Mouse (Mus musculus): ENCODE data around the gene Szt2. TPM values are rescaled to one million over a fixed set of nuclear protein-coding genes. Genes with fewer than 3 reads are reported as not detected.

Gene Szt2
- polyA plus RNA-seq, 1 experiment from 2014 or later, result 14.0 TPM

GRCm38 (mm10) chr4:118394505-118394904, 14.6 kb downstream of the Szt2 start:
- ATAC-seq (ENCODE audit: low FRiP score) (no peak), DNase-seq (ENCODE audit: low spot score) (no peak)

GRCm38 (mm10) chr4:118390146-118390545, 18.9 kb downstream of the Szt2 start:
- WGBS, result 93% methylated on average over 11 of the region's 11 CpGs
- no peak overlapping the region for H3K4me2 ChIP-seq (replicated peaks)

More at GRCm38 (mm10) chr4:118394505-118394904, 14.6 kb downstream of the Szt2 start:
- peaks cover 95% of the 10 kb centered on the region for H3K36me3 ChIP-seq (replicated peaks; ENCODE audit: control insufficient read depth, insufficient read depth)
- no peaks in the 10 kb centered on the region for H3K4me1 ChIP-seq (replicated peaks; ENCODE audit: control insufficient read depth, insufficient read depth, low read length)
- H3K9me3 ChIP-seq (ENCODE audit: control insufficient read depth, low read length), result no peaks in the 10 kb centered on the region
- H3K9ac ChIP-seq, result no peak overlapping the region
- no peak overlapping the region for H3K27ac ChIP-seq
- no peak overlapping the region for H3K4me2 ChIP-seq (replicated peaks)
- H3K27me3 ChIP-seq (ENCODE audit: control insufficient read depth, insufficient read depth, low read length), result no peaks in the 10 kb centered on the region
- H3K4me3 ChIP-seq (replicated peaks; ENCODE audit: low read length), result no peak overlapping the region
- 91% methylated on average over 6 of the region's 6 CpGs for WGBS

DNA sequence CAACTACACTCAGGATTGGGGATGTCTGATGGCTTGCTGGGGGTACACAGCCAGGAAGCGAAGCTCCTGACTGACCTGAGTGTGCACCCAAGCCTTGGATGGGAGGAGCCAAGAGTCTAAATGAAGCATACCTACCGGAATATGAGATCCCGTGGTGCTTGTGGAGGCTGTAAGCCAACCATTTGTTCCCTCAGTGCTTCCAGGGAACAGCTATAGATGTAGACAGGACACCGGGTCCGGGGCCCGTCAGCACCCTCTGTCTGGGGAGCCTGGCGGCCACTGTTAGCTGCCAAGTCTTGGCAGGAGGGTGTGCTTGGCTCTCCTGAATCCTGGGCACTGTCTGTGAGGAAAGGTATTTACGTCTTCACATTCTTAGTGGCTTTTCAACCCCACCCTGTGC, 21.8 kb downstream of the Szt2 start:
- Histone ChIP-seq H3K9me3 (ENCODE audit: control insufficient read depth, low read length) (no peaks in the 10 kb centered on the region), H3K9ac (no peak overlapping the region), H3K4me3 (replicated peaks; ENCODE audit: low read length) (no peak overlapping the region), H3K27ac (no peak overlapping the region), H3K27me3 (ENCODE audit: control insufficient read depth, insufficient read depth, low read length) (no peaks in the 10 kb centered on the region), H3K4me2 (replicated peaks) (no peak overlapping the region), H3K4me1 (replicated peaks; ENCODE audit: control insufficient read depth, insufficient read depth, low read length) (no peaks in the 10 kb centered on the region), H3K36me3 (replicated peaks; ENCODE audit: control insufficient read depth, insufficient read depth) (peaks cover 100% of the 10 kb centered on the region)
- DNase-seq (ENCODE audit: low spot score), result no peak
- 99% methylated on average over 8 of the region's 8 CpGs for WGBS
- no peak for ATAC-seq (ENCODE audit: low FRiP score)

More at GRCm38 (mm10) chr4:118390146-118390545, 18.9 kb downstream of the Szt2 start:
- Histone ChIP-seq H3K36me3 (replicated peaks; ENCODE audit: control insufficient read depth, insufficient read depth) (peaks cover 99% of the 10 kb centered on the region), H3K4me3 (replicated peaks; ENCODE audit: low read length) (no peak overlapping the region), H3K4me1 (replicated peaks; ENCODE audit: control insufficient read depth, insufficient read depth, low read length) (no peaks in the 10 kb centered on the region), H3K9me3 (ENCODE audit: control insufficient read depth, low read length) (no peaks in the 10 kb centered on the region), H3K9ac (no peak overlapping the region), H3K27me3 (ENCODE audit: control insufficient read depth, insufficient read depth, low read length) (no peaks in the 10 kb centered on the region), H3K27ac (no peak overlapping the region)
- no peak for ATAC-seq (ENCODE audit: low FRiP score)
- no peak for DNase-seq (ENCODE audit: low spot score)

DNA sequence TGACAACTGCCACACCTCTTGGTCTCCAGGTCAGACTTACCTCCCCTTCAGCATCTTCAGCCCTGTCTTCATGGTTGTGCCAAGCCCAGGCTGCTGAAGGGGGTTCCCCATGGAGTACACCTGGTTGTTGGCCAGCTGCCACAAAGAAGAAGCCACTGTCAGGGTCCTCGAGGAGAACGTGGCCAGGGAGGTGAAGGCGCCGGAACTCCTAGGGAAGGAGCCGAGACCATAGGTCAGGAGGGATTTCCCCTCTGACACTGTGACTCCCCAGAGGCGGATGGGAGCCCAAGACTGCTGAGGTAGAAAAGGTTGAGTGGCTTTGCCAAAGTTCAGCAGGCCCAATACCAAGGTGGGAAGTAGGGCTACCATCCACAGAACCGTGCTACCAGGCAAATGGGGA, 25.8 kb downstream of the Szt2 start:
- ATAC-seq (ENCODE audit: low FRiP score) (no peak), DNase-seq (ENCODE audit: low spot score) (no peak)
- Histone ChIP-seq H3K27me3 (ENCODE audit: control insufficient read depth, insufficient read depth, low read length) (no peaks in the 10 kb centered on the region), H3K9me3 (ENCODE audit: control insufficient read depth, low read length) (no peaks in the 10 kb centered on the region), H3K36me3 (replicated peaks; ENCODE audit: control insufficient read depth, insufficient read depth) (peaks cover 98% of the 10 kb centered on the region), H3K4me1 (replicated peaks; ENCODE audit: control insufficient read depth, insufficient read depth, low read length) (no peaks in the 10 kb centered on the region), H3K9ac (no peak overlapping the region), H3K4me2 (replicated peaks) (no peak overlapping the region), H3K4me3 (replicated peaks; ENCODE audit: low read length) (no peak overlapping the region), H3K27ac (no peak overlapping the region)
- WGBS, result 87% methylated on average over 7 of the region's 7 CpGs

- 96% methylated on average over 6 of the region's 6 CpGs for WGBS
- peaks cover 98% of the 10 kb centered on the region for H3K36me3 ChIP-seq (replicated peaks; ENCODE audit: control insufficient read depth, insufficient read depth)
- no peaks in the 10 kb centered on the region for H3K4me1 ChIP-seq (replicated peaks; ENCODE audit: control insufficient read depth, insufficient read depth, low read length)
- no peak overlapping the region for H3K4me3 ChIP-seq (replicated peaks; ENCODE audit: low read length)
- H3K4me2 ChIP-seq (replicated peaks), result no peak overlapping the region
- no peak overlapping the region for H3K27ac ChIP-seq
- no peak for DNase-seq (ENCODE audit: low spot score)
- H3K9ac ChIP-seq, result no peak overlapping the region
- no peaks in the 10 kb centered on the region for H3K9me3 ChIP-seq (ENCODE audit: control insufficient read depth, low read length)
- no peak for ATAC-seq (ENCODE audit: low FRiP score)
- no peaks in the 10 kb centered on the region for H3K27me3 ChIP-seq (ENCODE audit: control insufficient read depth, insufficient read depth, low read length)
Observed at GRCm38 (mm10) chr4:118375999-118376398, 33.1 kb downstream of the Szt2 start.

DNA sequence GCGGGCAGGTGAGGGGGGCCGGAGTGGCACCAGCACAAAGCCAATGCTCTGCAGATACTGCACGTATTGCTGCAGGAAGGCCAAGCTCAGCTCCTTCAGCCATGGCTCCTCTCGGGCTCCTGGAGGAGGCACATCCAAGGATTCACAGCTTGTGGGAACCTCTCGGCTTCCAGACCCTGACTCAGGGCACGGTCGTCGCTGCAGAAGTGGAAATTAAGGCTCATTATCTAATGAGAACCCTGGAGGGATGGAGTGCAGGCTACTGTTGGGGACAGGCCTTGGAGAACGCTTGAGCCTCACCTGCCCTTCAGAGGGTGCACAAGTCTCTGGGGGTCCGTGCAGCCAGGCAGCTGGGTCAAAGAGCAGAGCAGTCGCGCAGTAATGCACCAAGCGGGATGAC, 37.3 kb downstream of the Szt2 start:
- DNase-seq (ENCODE audit: low spot score) (no peak), ATAC-seq (ENCODE audit: low FRiP score) (no peak)
- WGBS, result 93% methylated on average over 13 of the region's 13 CpGs
- H3K27ac ChIP-seq, result no peak overlapping the region
- H3K27me3 ChIP-seq (ENCODE audit: control insufficient read depth, insufficient read depth, low read length), result no peaks in the 10 kb centered on the region
- no peaks in the 10 kb centered on the region for H3K4me1 ChIP-seq (replicated peaks; ENCODE audit: control insufficient read depth, insufficient read depth, low read length)
- no peak overlapping the region for H3K4me3 ChIP-seq (replicated peaks; ENCODE audit: low read length)
- no peak overlapping the region for H3K9ac ChIP-seq
- H3K4me2 ChIP-seq (replicated peaks), result no peak overlapping the region
- H3K36me3 ChIP-seq (replicated peaks; ENCODE audit: control insufficient read depth, insufficient read depth), result peaks cover 94% of the 10 kb centered on the region
- H3K9me3 ChIP-seq (ENCODE audit: control insufficient read depth, low read length), result no peaks in the 10 kb centered on the region

GRCm38 (mm10) chr4:118368616-118369015, 40.5 kb downstream of the Szt2 start:
- Histone ChIP-seq H3K9me3 (ENCODE audit: control insufficient read depth, low read length) (no peaks in the 10 kb centered on the region), H3K4me3 (replicated peaks; ENCODE audit: low read length) (no peak overlapping the region), H3K4me1 (replicated peaks; ENCODE audit: control insufficient read depth, insufficient read depth, low read length) (no peaks in the 10 kb centered on the region), H3K27me3 (ENCODE audit: control insufficient read depth, insufficient read depth, low read length) (no peaks in the 10 kb centered on the region), H3K9ac (no peak overlapping the region), H3K36me3 (replicated peaks; ENCODE audit: control insufficient read depth, insufficient read depth) (peaks cover 89% of the 10 kb centered on the region), H3K27ac (no peak overlapping the region), H3K4me2 (replicated peaks) (no peak overlapping the region)
- 98% methylated on average over 3 of the region's 3 CpGs for WGBS
- ATAC-seq (ENCODE audit: low FRiP score), result no peak
- no peak for DNase-seq (ENCODE audit: low spot score)

DNA sequence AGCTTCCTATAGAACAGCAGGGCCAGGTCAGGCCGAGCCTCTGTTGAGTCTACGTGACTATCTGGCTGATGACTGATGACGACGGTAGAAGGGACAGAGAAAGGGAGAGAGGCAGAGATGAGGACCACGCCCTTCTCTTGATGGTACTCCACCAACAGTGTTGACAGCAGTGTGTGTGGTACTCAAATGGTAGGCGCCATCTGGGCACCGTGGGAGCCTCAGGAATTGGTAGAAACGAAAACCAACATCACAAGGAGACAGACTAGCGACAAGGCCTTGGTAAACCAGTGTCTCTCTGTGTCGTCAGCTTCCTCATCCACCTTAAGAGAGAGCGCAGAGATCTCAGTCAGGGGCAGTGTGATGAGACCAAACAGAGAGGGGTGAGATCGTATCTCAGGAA, 41.5 kb downstream of the Szt2 start:
- Histone ChIP-seq H3K9ac (no peak overlapping the region), H3K27ac (no peak overlapping the region), H3K27me3 (ENCODE audit: control insufficient read depth, insufficient read depth, low read length) (no peaks in the 10 kb centered on the region), H3K4me2 (replicated peaks) (no peak overlapping the region), H3K9me3 (ENCODE audit: control insufficient read depth, low read length) (no peaks in the 10 kb centered on the region), H3K36me3 (replicated peaks; ENCODE audit: control insufficient read depth, insufficient read depth) (peaks cover 89% of the 10 kb centered on the region), H3K4me3 (replicated peaks; ENCODE audit: low read length) (no peak overlapping the region), H3K4me1 (replicated peaks; ENCODE audit: control insufficient read depth, insufficient read depth, low read length) (no peaks in the 10 kb centered on the region)
- DNase-seq (ENCODE audit: low spot score) (no peak), ATAC-seq (ENCODE audit: low FRiP score) (no peak)
- 93% methylated on average over 12 of the region's 12 CpGs for WGBS

- no peak overlapping the region for H3K4me2 ChIP-seq (replicated peaks)
- H3K4me3 ChIP-seq (replicated peaks; ENCODE audit: low read length), result no peak overlapping the region
- H3K27me3 ChIP-seq (ENCODE audit: control insufficient read depth, insufficient read depth, low read length), result no peaks in the 10 kb centered on the region
- no peaks in the 10 kb centered on the region for H3K9me3 ChIP-seq (ENCODE audit: control insufficient read depth, low read length)
- H3K27ac ChIP-seq, result no peak overlapping the region
- H3K36me3 ChIP-seq (replicated peaks; ENCODE audit: control insufficient read depth, insufficient read depth), result peaks cover 88% of the 10 kb centered on the region
- no peak overlapping the region for H3K9ac ChIP-seq
- DNase-seq (ENCODE audit: low spot score) (no peak), ATAC-seq (ENCODE audit: low FRiP score) (no peak)
- WGBS, result 94% methylated on average over 14 of the region's 14 CpGs
- H3K4me1 ChIP-seq (replicated peaks; ENCODE audit: control insufficient read depth, insufficient read depth, low read length), result no peaks in the 10 kb centered on the region
Observed at GRCm38 (mm10) chr4:118365991-118366390, 43.1 kb downstream of the Szt2 start.

DNA sequence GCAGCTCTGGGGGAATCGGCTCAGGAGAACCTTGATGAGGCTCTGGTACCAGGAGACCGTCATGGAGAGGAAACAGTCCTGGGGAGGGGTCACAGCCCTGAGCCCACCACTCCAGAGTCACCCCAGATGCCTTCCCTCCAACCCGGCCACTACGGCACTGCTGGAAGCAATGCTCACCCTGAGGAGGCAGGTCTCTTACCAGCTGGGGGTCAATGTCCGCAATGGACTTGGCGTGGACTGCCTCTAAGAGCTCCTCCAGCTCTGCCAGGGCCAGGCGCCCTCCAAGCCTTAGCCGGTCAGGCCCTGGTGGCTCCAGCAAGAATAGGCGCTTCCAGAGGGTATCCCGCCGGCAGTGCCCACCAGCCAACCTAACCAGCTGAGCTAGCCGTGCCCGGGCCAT, 44.4 kb downstream of the Szt2 start:
- DNase-seq (ENCODE audit: low spot score), result no peak
- ATAC-seq (ENCODE audit: low FRiP score), result no peak
- H3K27ac ChIP-seq, result no peak overlapping the region
- H3K36me3 ChIP-seq (replicated peaks; ENCODE audit: control insufficient read depth, insufficient read depth), result peaks cover 77% of the 10 kb centered on the region
- H3K4me3 ChIP-seq (replicated peaks; ENCODE audit: low read length), result no peak overlapping the region
- H3K27me3 ChIP-seq (ENCODE audit: control insufficient read depth, insufficient read depth, low read length), result no peaks in the 10 kb centered on the region
- H3K4me1 ChIP-seq (replicated peaks; ENCODE audit: control insufficient read depth, insufficient read depth, low read length), result peaks cover 6% of the 10 kb centered on the region; the same call in 1 of the 2 replicates
- H3K9ac ChIP-seq, result no peak overlapping the region
- no peaks in the 10 kb centered on the region for H3K9me3 ChIP-seq (ENCODE audit: control insufficient read depth, low read length)
- WGBS, result 96% methylated on average over 13 of the region's 13 CpGs
- H3K4me2 ChIP-seq (replicated peaks), result no peak overlapping the region

All from hindbrain, embryonic 14.5 days (tissue).